ENCODE assay signal across 8 mouse cellular contexts in genomic region chr2:96319649-96320048, GRCm38 (mm10). TPM values are rescaled to one million over a fixed set of nuclear protein-coding genes. Genes with fewer than 3 reads are reported as not detected.
DNase-seq lines count a peak whose midpoint lies in the region; ATAC-seq and TF ChIP-seq lines count a peak whose summit lies in the region.
"Had no signal": no experiment of that assay in that cellular context is flagged by ENCODE, and none has a peak within 500 bp of the region (broad histone marks: within the 10 kb centered on the region; RNA-seq: fewer than 3 reads in every experiment).

No protein-coding gene starts in this region.

- H3K9ac ChIP-seq in midbrain, postnatal 0 days (replicated peaks; ENCODE audit: low read length, poor library complexity, severe bottlenecking): peak overlapping the region; percentile 59

- TF ChIP-seq POLR2A in cortical plate, adult 2 months (IDR thresholded peaks at IDR 0.05; ENCODE audit: extremely low read depth, insufficient read depth, low read length): no peak

- no peaks in the 10 kb centered on the region for H3K36me3 ChIP-seq in hindbrain, embryonic 10.5 days
- no peaks in the 10 kb centered on the region for H3K36me3 ChIP-seq in midbrain, postnatal 0 days (ENCODE audit: insufficient read depth, low read length)

- H3K4me2 ChIP-seq in midbrain, postnatal 0 days (ENCODE audit: low read depth, low read length, poor library complexity, severe bottlenecking): peak overlapping the region; percentile 68

- H3K4me3 ChIP-seq in cortical plate, adult 2 months (ENCODE audit: insufficient read depth, low read length): peak overlapping the region; percentile 68
- peak overlapping the region; percentile 38 for H3K4me3 ChIP-seq in hindbrain, embryonic 10.5 days
- peak overlapping the region; percentile 54 for H3K4me3 ChIP-seq in midbrain, postnatal 0 days (ENCODE audit: low read depth, low read length)

- no peak for ATAC-seq in midbrain, postnatal 0 days (ENCODE audit: low FRiP score)
- ATAC-seq in megakaryocyte progenitor cell, adult 5-6 weeks (replicated peaks; ENCODE audit: poor library complexity): no peak

- TF ChIP-seq CTCF in cortical plate, adult 2 months (IDR thresholded peaks at IDR 0.05; ENCODE audit: extremely low read depth, insufficient read depth, low read length): no peak
- TF ChIP-seq CTCF in midbrain, postnatal 0 days (IDR thresholded peaks at IDR 0.05): no peak

- H3K27ac ChIP-seq in cortical plate, adult 2 months (ENCODE audit: insufficient read depth, low read length): peak overlapping the region; percentile 74
- H3K27ac ChIP-seq in hindbrain, embryonic 10.5 days: no peak overlapping the region
- peak overlapping the region; percentile 34 for H3K27ac ChIP-seq in midbrain, postnatal 0 days (ENCODE audit: low read depth, low read length)

- H3K27me3 ChIP-seq in hindbrain, embryonic 10.5 days (ENCODE audit: insufficient read depth, poor library complexity, severe bottlenecking): no peaks in the 10 kb centered on the region
- no peaks in the 10 kb centered on the region for H3K27me3 ChIP-seq in midbrain, postnatal 0 days (ENCODE audit: insufficient read depth, low read length)

- H3K9me3 ChIP-seq in hindbrain, embryonic 10.5 days: no peaks in the 10 kb centered on the region
- H3K9me3 ChIP-seq in midbrain, postnatal 0 days (ENCODE audit: low read length): no peaks in the 10 kb centered on the region

- peak; percentile 25 to 42 for DNase-seq in left cerebral cortex, adult 18-20 months (ENCODE audit: low spot score in 2 of 2)
- DNase-seq in left cerebral cortex, adult 8-10 months (ENCODE audit: low spot score in 2 of 2): no peak
- DNase-seq in hindbrain, embryonic 10.5 days (ENCODE audit: low spot score): no peak
- peak; percentile 36 for DNase-seq in midbrain, postnatal 0 days (ENCODE audit: low spot score)
- DNase-seq in thymus, postnatal 25 days: no peak

- WGBS in hindbrain, embryonic 10.5 days: 47% methylated on average over 6 of the region's 6 CpGs
- 22% methylated on average over 6 of the region's 6 CpGs for WGBS in midbrain, postnatal 0 days

- no peaks in the 10 kb centered on the region for H3K4me1 ChIP-seq in cortical plate, adult 2 months (ENCODE audit: control insufficient read depth, insufficient read depth, low read length)
- peaks cover 23% of the 10 kb centered on the region for H3K4me1 ChIP-seq in hindbrain, embryonic 10.5 days (replicated peaks)
- no peaks in the 10 kb centered on the region for H3K4me1 ChIP-seq in midbrain, postnatal 0 days (ENCODE audit: insufficient read depth, low read length)

RNA-seq across cellular contexts. Expression of gene Lrrc4c, which starts 1.7 kb away (rescaled TPM):
- 100 to 1,000 TPM; 109 to 124 TPM for total RNA-seq in left cerebral cortex, adult 18-20 months (2021)
- total RNA-seq in left cerebral cortex, adult 8-10 months (2022): 100 to 1,000 TPM; 111 to 132 (median 118) TPM
- 56.6 and 57.2 TPM in 2 replicates for polyA plus RNA-seq in cortical plate, adult 2 months (2012; rRNA removed)
- 0.73 and 3.1 TPM in 2 replicates for polyA plus RNA-seq in hindbrain, embryonic 10.5 days (2016; fragmentation: Nextera tagmentation; extraction: Ambion mirVana)
- total RNA-seq in midbrain, postnatal 0 days (2014; rRNA removed): 59.7 and 66.4 TPM in 2 replicates
- polyA plus RNA-seq in midbrain, postnatal 0 days (2015; fragmentation: Nextera tagmentation; extraction: Ambion mirVana): 48.0 and 51.8 TPM in 2 replicates
- not detected in 2 replicates for total RNA-seq in megakaryocyte progenitor cell, adult 5-6 weeks (2015)
- not detected in 2 replicates for total RNA-seq in megakaryocyte progenitor cell, adult 5-6 weeks (2017)
- total RNA-seq: MEL had no signal

Comparison
In these comparisons a context has a peak if more than half of its experiments do, and no peak if none do; other contexts are left out.
1. DNase-seq: peak in left cerebral cortex, adult 18-20 months (2 of 2) and midbrain, postnatal 0 days (single experiment); none in left cerebral cortex, adult 8-10 months (0 of 2), hindbrain, embryonic 10.5 days (single experiment) and thymus, postnatal 25 days (single experiment).
2. RNA of gene Lrrc4c, which starts 1.7 kb away (total RNA-seq): 111 to 132 TPM in left cerebral cortex, adult 8-10 months, 109 to 124 TPM in left cerebral cortex, adult 18-20 months and 59.7 to 66.4 TPM in midbrain, postnatal 0 days; not detected in megakaryocyte progenitor cell, adult 5-6 weeks; every median in the first group is over 10 times any median in the second.
3. Peak in every context shown above with its lines, with median percentiles within 50 percentile points of each other: H3K4me3 ChIP-seq.